Mouse (Mus musculus): ENCODE results near the gene Mrgprf.

Mrgprf gene

DNA sequence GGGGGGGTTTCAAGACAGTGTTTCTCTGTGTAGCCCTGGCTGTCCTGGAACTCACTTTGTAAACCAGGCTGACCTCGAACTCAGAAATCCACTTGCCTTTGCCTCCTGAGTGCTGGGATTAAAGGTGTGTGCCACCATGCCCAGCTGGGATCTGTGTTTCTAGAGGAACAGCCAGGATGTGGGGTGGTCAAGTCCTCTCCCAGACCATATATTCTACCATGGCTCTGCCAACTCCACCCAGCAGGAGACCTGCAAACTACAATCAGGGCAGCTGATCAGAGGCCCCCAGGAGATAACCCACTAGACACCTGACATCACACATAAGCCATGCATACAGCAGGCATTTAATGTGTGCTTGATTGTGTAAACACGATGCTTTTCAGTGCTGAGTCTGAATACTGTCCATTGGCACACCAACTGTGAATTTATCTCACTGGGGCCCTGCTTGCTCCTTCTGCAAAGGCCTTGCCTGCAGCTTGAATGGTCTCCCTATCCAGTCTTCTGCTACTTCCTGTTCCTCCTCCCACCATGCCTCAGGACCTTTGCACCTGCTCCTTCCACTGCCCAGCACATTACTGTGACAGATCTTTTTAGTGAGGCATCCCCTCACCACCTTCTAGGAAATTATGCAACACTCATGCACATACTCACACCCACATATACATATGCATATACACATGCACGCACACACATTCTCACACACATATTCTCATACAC lies 35.1 kb downstream of the Mrgprf start:
- DNase-seq (ENCODE audit: low spot score): no peak

- DNase-seq (ENCODE audit: low spot score): no peak
These were observed 37.3 kb downstream of the Mrgprf start for GRCm38 (mm10) chr7:145337889-145338288.

DNA sequence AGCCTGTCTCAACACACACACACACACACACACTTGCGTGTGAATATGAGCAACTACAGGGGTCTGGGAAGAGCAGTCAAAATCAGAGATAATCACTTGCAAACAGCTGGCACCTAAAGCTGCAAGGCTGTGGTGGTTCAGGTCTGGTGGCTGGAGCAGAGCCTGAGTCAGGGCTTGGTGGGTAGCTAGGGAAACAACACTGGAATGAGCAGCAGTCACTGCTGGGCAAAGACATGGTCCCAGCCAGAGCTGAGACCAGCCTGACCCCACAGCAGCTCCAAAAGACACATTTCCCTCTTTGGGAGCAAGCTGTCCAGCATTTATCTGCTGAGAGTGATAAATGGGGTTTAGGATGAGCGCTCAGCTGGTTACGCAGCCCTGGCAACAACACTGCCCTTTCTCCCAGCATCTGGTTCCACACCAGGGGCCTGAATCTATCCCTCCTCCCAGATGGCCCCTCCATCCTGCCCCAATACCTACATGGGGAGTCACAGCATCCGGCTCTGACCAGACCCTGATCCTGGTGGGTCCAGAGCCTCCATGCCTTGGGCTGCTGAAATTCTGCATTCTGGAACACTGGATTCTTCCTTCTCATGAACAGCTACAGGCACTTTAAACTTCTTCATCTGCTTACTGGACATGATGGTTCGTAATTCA lies 39.7 kb downstream of the Mrgprf start:
- no peak for DNase-seq (ENCODE audit: low spot score)

Data from left cerebral cortex, adult 11 months (tissue).